Mouse (Mus musculus): ENCODE results near the gene Pabpn1. TPM values are rescaled to one million over a fixed set of nuclear protein-coding genes. Genes with fewer than 3 reads are reported as not detected.

Pabpn1 gene
- total RNA-seq, 2 experiments from 2014 or later, result 52.5 to 63.3 TPM

DNA sequence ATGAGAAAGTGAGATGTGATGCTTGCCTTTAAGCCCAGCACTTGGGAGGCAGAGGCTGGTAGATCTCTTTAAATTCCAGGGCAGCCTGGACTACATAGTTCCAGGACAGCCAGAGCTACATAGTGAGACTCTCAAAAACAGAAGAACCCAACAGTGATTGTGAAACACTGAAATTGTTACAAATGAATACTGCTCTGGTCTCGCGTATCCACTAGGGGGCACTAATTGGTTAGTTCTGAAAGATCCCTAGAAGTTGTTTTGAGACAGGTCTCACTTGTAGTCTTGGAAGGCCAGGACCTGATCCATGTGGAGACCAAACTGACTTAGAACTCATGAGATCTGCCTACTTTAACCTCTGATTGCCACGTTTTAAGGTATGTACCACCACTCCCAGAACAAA is 8.1 kb downstream of the Pabpn1 start:
- Histone ChIP-seq H3K27ac (no peak overlapping the region; the same call in 1 of the 2 replicates), H3K4me3 (no peak overlapping the region)
- intact Hi-C loops (cut with DNase I), result loop anchor here (1.0 kb wide), 2 partner anchors 39 to 114 kb away; no protein-coding TSS in a partner anchor
- peak; percentile 66 for DNase-seq
- TF ChIP-seq CTCF (IDR thresholded peaks at IDR 0.05), result peak; percentile 90

DNA sequence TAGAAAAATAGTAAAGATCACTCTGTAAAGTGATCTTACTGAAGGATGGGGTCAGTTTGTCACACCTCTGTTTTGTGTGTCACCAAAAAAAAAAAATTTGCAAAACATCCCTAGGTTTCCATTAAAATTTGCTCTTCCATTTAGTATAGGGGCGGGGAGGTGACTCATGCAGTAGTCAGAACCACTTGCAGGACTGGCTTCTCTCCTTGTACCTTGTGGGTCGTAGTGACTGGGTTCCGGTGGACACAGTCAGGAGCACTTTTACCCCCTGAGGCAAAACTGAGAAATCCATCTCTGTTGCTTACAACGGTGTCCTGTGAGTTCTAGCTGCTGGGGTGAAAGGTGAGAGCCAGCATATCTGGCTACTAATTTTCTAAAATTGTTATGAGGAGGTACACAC is 11.3 kb downstream of the Pabpn1 start:
- Histone ChIP-seq H3K27ac (no peak overlapping the region), H3K4me3 (no peak overlapping the region)
- TF ChIP-seq CTCF (IDR thresholded peaks at IDR 0.05), result no peak
- no peak for DNase-seq
- intact Hi-C loops (cut with DNase I), result no loop called here

DNA sequence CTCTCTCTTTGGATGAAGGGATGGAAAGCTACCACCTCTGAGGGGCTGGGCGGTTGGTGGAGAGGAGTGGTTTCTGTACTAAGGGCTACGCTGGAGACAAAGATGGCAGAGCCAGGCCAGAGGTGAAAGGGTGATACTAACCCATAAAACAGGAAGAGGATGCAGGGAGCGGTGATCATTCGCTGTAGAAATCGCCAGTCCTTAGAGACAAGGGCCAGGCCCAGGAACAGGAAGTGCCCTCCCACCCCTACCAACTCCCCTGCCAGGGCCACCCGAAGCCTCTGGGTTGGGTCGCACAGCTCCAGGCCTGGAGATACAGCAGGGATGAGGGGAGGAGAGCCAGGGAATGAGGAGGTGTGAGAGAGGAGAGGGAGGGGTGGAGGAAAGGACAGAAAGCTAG is 16.4 kb downstream of the Pabpn1 start:
- no peak for DNase-seq
- intact Hi-C loops (cut with DNase I), result no loop called here

DNA sequence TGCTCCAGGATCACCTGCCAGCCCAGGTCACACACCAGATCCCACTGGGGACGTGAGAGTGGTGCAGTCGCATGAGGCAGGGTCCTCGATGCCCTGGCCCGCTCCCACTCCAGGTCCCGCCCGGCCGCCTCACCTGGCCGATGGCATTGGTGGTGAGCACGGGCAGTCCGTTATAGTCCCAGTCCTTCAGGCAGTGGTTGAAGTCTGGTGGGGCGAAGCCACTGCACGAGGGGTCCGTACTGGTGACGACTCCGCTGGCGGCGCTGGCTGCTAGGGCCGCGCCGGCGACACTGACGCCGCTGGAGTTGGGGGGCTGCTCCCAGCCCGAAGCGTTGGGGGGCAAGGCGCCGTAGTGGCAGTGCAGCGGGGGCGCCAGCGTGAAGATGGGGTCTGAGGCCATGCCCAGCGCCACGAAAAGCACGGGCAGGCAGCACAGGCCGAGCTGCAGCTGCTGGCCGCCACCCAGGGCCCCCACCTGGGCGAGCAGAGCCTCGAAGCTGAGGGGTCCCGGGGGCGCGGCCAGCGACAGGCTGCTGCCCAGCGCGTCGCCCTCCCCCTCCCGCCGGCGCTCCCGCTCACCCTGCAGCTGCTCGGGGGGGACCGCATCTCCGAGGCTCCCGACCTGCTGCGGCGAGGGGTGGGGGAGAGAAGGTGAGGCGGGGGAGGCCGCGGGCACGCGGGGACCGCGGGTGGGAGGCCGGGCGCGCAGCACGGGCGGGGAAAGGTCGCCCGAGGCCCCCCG is 20.0 kb downstream of the Pabpn1 start:
- no peak for TF ChIP-seq CTCF (IDR thresholded peaks at IDR 0.05)
- Histone ChIP-seq H3K4me3 (peak overlapping the region; percentile 90), H3K27ac (peak overlapping the region; percentile 86)
- intact Hi-C loops (cut with DNase I), result no loop called here
- DNase-seq, result peak; percentile 37

More for the DNA sequence above, 16.4 kb downstream of the Pabpn1 start:
- Histone ChIP-seq H3K27ac (no peak overlapping the region), H3K4me3 (no peak overlapping the region)
- TF ChIP-seq CTCF (IDR thresholded peaks at IDR 0.05), result no peak

DNA sequence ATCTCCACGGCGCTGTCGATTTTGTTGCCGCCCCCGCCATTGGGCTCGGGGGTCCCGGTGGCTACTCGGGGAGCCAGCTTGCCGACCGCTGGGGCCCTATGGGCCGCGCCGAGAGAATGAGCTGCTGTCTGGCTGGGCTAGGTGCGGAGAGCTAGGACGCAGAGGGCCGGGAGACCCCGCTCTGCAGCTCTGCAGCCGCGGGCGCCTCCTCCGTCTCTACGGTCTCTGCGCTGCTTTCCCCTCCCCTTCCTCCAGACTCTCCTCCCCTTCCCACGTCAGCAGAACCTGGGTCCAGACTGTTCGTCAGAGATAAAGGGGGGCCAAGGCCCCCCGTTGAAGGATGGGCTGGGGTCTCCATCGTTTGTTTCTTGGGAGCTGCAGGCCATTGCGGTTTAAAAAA is 20.6 kb downstream of the Pabpn1 start, which contains the start of gene Slc22a17:
Slc22a17 (minus strand) TSS at position 247 of the 400 bp plus-strand sequence.
- intact Hi-C loops (cut with DNase I), result no loop called here
- no peak for TF ChIP-seq CTCF (IDR thresholded peaks at IDR 0.05)
- DNase-seq, result peak; percentile 75
- Histone ChIP-seq H3K27ac (peak within 1 kb of the TSS; percentile 86), H3K4me3 (peak within 1 kb of the TSS; percentile 90)

DNA sequence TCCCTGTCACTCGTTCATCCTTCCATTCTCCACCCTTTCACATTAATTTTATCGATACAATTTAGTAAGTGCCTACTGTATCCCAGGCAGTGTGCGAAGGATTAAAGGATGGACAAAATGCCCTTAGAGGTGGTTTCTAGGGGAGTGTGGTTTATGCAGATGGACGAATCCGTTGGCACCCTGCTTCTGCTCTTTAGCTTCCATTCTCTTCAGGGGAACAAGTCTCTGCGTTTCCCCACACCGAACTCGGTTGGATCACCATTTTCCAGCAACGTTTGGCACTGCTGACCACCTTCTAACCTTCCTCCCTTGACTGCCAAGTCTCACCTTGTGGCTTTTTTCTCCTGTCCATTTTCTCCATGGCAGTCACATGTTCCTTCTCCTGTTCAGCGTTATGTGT is 21.0 kb downstream of the Pabpn1 start:
- DNase-seq, result no peak
- Histone ChIP-seq H3K27ac (peak overlapping the region; percentile 86), H3K4me3 (peak overlapping the region; percentile 90)
- intact Hi-C loops (cut with DNase I), result no loop called here
- no peak for TF ChIP-seq CTCF (IDR thresholded peaks at IDR 0.05)

DNA sequence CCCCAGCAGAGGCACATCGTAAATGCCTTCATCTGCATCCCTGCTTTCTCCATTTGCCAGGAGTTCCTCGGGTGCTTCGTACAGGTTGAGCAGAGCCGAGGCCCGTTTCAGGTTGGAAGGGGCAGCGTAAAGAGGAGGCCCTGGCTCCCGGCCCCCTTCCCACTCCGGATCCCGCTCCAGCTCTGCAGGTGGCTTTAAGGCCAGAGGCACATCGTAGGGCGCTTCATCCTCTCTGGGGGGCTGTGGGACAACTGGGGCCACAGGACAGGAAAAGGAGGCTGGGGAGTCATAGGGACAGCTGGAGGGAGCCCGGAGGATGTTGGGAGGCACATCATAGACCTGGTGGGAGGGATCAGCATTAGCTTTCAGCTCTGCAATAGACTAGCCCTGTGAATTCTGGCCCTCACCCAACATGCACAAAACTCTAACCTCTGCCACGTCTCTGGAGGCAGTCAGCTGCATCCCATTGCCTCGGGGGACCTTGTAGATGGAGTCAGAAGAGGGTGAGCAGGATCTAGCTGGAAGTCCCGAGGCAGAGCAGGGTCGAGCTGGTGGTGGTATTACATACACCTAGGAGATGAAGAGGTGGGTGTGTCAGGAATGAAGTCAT is 27.9 kb downstream of the Pabpn1 start:
- H3K27ac ChIP-seq, result no peak overlapping the region
- DNase-seq, result no peak
- no peak overlapping the region for H3K4me3 ChIP-seq
- TF ChIP-seq CTCF (IDR thresholded peaks at IDR 0.05), result no peak
- intact Hi-C loops (cut with DNase I), result no loop called here

DNA sequence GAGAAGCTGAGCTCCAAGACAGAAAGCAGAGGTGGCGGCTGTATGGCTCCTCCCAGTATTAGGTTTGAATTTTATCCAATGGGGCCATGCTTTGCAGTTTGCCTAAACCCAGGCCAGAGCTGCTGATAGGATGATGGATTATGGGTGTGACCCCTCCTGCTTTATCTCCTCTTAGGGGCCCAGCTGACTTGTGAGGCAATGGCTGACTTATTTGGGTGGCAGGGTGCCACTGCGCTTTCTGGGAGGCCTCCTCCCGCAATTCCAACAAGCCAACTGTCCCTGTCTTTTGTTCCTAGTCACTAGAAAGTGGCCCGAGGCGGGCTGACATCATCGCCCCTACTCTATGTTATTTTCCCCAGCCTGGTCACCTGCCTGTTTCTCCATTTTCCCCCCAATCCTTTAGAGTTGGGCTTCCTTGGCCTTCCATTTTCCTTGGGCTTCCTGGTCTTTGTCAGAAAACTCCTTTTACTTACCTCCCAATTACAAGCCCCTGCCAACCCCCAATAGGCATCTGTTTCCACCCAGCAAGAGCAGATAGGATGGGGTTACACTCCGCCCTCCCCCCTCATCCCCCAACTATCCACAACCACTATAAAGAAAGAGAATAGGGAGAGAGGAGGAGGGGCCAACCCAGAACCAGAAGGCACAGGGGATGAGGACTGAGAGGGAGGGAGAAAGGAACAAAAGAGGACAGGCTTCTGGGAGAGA is 32.5 kb downstream of the Pabpn1 start:
- Histone ChIP-seq H3K4me3 (peak overlapping the region; percentile 77), H3K27ac (peak overlapping the region; percentile 89)
- no peak for TF ChIP-seq CTCF (IDR thresholded peaks at IDR 0.05)
- DNase-seq, result peak; percentile 75
- intact Hi-C loops (cut with DNase I), result no loop called here

DNA sequence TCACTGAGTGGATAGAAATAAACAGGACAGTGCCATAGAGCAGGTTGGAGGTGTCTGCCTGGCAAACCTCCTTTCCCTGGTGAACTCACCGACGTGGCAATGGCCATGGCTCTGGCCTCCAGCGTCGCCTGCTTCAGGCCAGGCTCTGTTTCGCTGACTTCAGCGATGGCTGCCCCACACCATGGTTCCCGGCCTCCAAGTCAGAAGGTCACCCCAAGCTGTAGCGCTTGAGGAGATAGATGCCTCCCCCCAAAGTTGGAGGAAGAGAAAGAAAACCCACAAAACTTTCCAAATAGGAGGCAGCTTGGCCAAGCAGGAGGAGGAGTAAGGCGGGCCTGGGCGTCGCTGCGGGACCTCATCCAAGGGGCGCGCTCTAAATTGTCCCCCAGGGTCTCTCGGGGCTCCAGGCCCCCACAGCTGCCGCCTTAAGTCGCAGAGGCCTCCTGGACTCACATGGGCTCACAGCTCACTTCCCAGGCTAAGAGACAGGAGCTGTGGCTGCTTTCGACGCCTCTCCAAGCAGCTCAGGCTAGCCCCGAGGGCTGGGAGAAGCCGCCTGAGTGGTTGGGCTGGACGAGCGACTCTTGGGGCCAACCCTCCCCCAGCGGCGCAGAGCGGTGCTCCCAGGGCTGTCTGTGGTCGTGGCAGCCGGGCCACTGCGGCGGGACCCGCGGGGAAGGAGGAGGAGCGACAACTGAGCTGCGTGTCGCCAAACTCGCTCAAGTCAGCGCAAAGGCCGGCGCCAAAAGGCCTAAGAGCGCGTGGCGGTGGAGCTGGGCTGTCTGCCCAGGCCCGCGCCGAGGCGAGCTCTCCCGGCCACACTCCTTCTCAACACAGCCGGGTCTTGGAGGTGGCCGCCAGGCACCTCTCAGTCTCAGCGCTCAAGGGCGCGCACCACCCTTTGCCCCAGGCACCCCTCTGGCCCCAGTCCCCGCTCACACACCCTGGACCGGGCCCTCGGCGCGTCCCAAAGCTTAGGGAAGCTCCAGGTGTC is 33.3 kb downstream of the Pabpn1 start, which contains the start of gene Efs:
Efs (minus strand) TSS at position 778 of the 994 bp plus-strand sequence.
- intact Hi-C loops (cut with DNase I), result no loop called here
- no peak for TF ChIP-seq CTCF (IDR thresholded peaks at IDR 0.05)
- Histone ChIP-seq H3K4me3 (peak within 1 kb of the TSS; percentile 77), H3K27ac (peak within 1 kb of the TSS; percentile 89)
- peak; percentile 81 for DNase-seq

DNA sequence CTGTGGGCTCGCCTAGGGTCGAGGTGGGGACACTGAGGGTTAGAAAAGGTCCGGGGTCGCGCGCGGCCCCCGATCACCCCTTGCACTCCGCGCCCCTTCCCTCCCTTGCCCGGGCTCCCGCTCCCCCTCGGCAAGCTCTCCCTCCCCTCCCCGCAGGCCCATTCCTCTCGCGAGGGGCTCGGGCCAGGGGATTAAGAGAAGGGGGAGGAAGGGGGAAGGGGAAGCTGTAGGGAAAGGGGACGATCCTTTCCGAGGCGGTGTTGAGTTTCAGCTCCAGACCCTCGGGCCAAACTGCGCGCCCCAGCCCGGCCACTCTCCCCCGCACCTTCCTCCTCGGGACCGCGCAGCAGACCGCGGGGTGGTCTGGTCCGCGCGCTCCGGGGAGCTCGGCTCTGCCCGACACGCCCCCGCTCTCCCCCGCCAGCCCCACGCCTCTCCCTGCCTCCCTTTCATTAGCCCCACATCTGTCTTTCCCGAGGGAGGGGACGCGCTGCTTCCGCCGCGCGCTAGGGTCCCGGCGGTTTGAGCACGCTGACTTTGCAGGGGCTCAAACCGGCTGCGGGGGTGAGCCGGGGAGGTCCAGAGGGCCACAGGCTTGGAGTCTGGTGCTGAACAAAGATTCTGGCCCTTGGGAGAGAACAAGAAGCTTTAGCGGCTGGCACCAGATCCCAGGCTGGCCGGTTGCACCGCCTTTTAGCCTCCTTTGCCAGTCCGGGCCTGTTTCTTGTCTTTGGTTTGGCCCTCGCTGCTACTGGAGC is 34.3 kb downstream of the Pabpn1 start:
- TF ChIP-seq CTCF (IDR thresholded peaks at IDR 0.05), result no peak
- H3K4me3 ChIP-seq, result peak overlapping the region; percentile 77
- DNase-seq, result peak; percentile 73

DNA sequence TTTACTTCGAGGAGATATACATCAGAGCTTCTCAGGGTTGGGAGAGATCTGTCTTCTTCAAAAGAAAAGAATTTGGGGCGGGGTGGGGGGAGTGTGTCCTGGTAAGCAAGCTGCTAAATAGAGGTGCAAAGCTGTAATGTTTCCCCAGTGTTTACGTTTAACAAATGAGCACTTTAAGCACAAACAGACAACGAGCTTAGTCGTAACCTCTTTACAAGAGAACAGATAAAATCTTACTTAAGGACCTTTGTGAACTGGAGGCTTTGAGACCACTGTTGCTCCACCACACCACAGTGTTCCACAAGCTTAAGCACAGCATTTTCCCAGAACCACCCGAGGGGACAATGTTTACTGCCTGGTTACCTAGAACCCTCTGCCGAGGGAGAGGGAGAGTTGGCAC is 35.0 kb downstream of the Pabpn1 start:
- Histone ChIP-seq H3K4me3 (peak overlapping the region; percentile 77), H3K27ac (peak overlapping the region; percentile 89)
- intact Hi-C loops (cut with DNase I), result no loop called here
- no peak for DNase-seq
- TF ChIP-seq CTCF (IDR thresholded peaks at IDR 0.05), result no peak

More for the DNA sequence above, 34.3 kb downstream of the Pabpn1 start:
- H3K27ac ChIP-seq, result peak overlapping the region; percentile 89
- intact Hi-C loops (cut with DNase I), result no loop called here
